Mouse (Mus musculus) ovary, postnatal 36 days (tissue): Measurements from ENCODE around the gene Lsr.
"Not testable (repeated sequence)": the region's sequence is repeated elsewhere in the genome, so short reads cannot be mapped to it uniquely, and the experiment has no call there.

Source experiments
- DNase-seq: peaks from one replicate; pipeline ENCODE4 v3.0.0; 2022; ENCODE audit warnings: low spot score, mixed read lengths

Gene Lsr

DNA sequence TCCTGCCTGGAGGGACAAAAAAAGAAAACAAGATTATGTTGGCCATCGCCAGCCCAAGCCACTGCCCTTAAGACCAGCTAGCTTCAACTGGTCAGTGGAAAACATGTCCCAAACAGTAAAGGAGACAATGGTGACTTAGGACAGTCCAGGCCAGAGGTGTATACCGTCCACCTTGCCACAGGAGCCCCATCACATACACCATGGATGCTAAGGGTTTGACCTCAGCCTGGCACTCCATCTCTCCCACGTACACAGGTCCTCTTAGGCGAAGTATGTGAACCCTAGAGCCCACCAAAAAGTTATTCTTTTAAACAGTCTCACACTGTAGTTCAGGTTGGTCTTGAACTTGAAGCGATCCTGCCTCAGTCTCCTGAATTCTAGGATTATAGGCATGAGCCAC lies 10.4 kb downstream of the Lsr start:
- no peak for DNase-seq

DNA sequence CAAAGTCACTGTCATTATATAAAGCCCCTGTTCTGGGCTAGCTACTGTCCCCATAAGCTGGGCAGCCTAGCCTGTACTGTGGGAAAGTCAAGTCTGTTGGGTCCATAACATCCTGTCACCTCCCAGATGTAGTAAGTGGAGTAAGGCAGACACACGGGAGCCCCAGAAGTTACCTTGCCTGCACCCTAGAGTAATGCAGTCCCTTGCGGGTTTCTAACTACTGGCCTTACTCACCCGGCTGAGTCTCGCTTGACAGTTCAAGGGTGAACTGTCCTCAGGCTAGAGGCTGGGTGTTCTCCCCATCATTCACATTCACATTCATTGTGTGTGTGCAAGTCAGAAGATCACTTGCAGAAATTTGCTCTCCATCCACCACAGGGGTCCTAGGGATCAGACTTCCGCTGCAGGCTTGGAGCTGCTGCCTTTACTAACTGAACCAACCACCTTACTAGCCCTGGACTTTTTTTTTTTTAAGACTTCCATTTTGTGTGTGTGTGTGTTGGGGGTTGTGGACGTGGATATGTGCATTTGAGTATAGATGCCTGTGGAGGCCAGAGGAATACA lies 13.4 kb downstream of the Lsr start:
- no peak for DNase-seq

DNA sequence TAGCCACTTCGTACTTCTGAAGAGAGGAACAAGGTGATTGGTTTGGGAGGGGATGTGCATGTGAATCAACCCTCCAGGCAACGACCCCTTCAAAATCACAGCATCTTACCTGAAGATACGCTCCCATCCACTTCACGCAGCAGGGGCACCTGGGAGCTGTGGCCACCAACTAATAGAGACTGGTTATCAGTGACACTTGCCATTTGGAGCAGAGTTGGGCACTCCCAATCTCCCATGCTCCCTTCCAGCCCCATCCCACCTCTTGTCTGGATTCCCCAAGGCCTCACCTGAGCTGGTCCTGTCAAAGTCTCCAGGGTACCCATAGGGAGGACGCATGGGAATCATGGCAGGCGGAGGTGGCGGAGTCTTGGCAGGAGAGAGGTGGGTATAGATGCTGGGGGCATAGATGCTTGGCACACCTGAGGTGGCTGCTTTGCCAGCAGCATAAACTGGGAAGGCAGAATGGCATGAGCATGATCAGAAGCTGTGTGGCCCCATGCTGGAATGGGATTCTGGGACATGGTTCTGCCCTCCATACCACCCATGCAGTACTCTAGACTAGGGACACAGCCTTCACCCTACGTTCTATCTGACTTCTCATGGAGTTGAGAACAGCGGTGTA lies 14.3 kb downstream of the Lsr start:
- no peak for DNase-seq

DNA sequence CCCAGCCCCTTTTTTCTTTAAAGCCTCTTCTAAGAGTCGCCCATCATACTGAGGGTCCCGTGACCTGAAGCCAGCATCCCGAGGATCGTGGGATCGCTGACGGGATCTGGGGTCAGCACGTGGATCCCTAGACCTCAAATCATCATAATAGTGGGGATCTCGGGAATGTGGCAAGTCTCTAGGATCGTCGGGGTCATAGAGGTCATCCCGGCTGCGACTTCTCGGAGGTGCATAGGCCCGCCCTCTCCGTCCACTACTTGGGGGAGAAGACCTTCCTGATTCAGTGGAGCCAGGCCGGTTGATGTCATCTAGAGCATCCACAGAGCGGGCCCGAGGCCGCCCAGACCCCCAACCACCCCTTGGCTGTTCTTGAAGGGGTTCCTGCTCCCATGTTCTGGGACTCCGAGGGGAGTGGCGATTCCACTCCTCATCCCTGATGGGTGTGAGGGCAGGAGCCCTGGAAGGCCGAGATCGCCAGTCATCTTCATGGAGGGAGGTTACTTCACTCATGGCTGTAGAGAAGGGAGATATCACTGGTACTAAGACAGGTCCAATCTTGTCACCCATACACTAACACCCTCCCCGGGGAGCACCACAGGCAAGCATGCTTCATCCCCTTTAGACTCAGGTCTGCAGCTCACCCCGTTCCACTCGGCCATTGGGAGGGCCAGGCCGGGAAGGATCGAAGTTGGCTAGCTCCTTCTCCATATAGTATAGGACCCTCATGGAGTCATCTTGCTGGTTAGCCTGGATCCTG lies 15.0 kb downstream of the Lsr start:
- DNase-seq: no peak

DNA sequence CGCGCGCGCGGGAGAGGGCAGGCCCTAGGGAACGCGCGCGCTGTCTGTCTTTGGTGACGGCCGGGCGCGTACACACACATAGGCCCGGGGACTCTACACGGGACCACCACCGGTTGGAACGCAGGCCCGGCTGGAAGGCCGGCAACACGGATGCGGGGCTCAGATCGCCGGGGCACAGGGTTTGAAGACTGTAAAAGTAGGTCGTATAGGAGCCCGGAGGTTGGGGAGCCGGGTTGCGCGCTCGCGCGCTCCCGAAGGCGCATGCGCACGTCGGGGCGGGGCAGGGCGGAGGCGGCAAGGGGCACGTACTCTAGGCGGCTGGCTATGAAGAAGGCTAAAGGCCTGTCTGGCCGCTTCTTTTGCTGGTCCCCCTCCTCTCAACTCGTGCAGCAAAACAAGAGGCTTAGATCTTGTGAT lies 15.9 kb downstream of the Lsr start:
- peak; percentile 92 for DNase-seq

DNA sequence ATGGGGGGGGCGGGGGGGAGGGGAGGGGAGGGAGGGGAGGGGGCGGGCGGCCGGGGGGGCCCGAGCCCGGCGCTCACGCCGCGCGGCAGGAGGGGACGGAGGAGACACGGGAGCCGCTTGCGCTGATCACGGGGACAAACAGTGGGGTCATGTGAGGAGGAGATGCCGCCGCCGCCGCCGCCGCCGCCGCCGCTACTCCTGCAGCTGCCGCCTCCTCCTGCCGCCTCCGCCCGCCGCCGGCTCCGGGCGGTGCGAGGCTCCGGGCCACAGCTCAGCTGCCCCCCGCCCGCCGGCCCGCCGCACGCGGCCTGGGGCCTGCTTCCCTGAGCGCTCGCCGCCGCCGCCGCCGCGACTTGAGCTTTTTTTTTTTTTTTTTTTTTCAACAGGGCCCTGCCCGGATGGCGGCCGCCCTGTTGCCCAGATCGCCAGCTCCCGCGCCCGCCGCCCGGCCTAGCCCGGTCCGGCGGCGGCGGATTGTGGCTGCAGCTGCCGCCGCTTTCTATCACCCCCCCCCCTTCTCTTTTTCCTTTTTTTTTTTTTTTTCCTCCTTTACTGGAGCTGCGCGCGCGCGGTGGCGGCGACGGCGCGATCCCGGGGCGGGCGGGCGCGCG lies 16.4 kb downstream of the Lsr start, which contains the start of gene Usf2:
Gene Usf2, minus strand, starts transcription at position 48 of the 611 bp plus-strand sequence.
- peak; percentile 79 for DNase-seq

DNA sequence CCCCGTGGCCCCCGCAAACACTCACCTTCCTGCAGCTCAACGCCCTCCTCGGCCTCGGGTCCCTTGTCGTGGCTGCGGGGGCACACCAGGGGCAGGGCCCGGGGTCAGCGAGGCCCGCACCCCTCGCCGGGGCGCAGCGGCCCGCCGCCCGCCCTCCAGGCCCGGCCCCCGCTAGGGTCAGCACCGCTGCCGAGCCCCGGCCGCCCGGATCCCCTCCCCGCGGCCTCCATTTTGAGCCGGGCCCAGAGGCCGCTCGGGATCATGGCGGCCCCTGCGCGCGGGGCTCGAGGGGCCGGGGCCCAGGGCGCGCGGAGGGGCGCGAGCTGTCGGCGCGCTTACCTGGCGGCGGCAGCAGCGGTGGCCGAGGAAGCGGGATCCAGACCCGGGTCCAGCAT lies 16.9 kb downstream of the Lsr start:
- DNase-seq: no peak

DNA sequence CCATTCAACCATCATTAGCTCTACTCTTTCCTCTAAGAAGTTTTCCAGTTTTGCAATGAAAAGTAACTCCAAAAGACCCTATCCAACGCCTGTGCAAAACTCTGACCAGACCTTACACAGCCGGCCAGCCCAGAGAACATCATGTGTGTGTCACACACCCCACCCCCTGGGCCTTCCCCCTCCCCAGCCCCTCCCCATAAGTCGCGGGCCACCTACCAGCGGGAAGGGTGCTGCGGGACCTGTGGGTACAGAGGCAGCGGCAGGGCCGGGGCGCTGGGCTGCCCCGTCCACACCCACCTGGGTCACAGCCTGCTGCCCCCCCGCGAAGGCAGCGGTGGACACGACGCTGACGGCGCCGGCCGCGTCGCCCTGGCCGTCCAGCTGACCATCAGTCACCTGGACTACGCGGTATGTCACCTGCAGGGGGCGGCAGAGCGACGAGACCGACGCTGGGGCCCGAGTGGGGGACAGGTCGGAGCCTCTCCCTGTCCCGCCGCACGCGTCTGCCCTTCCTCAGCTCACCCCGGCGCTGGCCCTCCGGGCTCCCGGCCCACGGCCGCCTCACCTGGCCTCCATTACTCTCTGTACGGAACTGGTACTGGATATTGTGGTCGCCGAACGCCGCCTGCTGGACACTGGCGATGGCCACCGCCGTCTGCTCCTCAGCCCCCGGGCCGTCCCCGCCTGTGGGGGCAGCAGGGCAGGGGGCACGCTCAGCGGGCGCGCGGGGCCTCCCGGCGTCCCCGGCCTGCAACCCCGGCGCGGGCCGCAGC lies 17.5 kb downstream of the Lsr start:
- peak; percentile 84 for DNase-seq

DNA sequence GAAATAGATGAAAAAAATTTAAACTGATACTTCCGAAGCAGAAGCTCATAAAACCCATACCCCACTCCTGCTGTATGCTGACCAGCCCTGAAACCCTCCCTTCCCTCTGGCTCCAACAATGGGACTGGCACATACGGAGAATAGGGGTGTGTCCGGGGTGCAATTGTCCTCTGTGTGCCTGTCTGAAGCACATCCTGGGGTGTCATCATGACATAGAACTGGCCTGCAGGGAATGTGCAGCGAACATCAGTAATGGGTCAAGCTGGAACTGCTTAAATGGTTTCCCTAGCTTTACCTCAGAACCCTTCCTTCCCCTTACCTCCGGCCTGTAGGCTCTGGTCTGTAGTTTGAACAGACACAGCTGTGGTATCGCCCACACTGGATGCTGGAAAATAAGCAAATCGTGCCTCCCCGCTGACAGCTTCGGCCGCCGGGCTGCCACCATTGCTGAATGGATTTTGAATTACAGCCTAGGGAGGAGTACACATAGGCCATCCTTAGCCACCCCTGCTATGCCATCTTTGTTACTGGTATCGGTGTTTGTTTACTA lies 18.2 kb downstream of the Lsr start:
- no peak for DNase-seq

DNA sequence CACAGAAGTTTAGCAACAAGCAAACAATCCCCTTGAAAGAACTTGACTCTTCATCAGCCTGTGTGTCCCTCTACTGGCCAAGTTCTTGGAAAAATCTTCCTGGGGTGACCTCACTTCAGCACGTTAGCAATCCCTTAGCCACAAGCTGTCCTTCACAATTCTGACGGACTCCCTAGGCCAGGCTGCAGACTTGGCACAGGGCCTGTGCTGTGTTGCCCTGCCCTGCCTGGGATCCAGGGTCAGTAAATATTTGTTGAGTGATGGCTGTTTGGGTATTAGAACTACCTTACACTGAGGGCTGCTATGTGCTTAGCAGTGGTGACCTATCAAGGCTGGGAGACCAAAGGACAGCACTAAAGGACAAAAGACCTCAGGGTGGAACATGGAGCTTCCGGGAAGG lies 19.2 kb downstream of the Lsr start:
- no peak for DNase-seq

DNA sequence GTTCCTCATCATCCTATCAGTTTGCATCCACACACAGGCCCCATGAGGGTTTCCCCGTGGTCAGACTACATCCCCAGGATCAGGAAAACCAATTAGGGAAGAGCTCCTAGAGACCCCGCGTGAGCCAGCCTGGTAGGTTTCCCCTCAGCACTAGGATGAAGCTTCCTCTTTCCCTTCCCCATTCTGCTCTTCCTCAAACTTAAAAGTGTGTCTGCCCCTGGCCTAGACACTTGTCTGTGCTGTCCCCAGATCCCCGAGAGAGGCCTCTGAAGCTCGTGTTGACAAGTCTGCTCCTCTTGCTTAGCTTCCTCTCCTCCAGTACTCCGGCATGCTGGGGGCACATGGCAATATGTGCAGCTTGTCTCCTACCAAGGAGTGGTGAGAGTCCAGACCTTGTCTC lies 19.8 kb downstream of the Lsr start:
- DNase-seq: no peak

DNA sequence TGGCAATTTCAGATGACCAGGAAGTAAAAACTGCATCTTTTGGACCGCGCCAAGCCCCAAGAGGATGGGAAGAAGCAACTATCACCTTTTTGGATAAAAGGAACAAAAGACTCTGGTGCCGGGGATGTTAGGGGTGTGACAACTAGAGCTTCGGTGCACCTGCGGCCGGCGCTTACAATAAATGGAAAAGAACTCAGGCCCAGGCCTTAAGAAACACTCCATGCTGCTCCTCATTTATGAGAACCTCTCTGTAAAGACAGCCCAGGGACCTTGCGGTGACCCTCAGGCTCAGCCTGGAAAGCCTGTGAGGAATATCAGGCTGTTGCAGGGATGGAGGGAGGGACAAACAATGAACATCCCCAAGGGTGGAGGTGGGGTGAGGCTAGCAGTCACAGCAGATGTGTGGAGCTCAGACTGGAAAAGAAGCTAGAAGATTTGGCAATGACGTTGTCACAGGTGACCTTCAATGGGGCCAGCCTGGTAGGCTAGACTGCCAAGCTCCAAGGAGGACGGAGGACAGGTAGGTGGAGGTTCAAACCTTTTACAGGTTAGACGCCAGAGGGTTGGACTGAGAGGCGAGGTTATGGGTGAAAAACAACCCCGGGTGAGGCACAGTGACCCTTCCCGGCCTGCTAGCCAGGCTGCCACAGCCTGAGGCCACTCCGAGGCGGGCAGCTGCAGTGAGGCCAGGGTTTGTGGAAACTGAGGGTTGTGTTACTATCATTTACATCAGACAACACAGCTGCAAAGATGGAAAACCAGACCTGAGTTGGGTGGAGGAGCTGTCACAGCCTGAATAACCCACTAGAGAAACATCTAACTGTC lies 20.6 kb downstream of the Lsr start:
- no peak for DNase-seq

DNA sequence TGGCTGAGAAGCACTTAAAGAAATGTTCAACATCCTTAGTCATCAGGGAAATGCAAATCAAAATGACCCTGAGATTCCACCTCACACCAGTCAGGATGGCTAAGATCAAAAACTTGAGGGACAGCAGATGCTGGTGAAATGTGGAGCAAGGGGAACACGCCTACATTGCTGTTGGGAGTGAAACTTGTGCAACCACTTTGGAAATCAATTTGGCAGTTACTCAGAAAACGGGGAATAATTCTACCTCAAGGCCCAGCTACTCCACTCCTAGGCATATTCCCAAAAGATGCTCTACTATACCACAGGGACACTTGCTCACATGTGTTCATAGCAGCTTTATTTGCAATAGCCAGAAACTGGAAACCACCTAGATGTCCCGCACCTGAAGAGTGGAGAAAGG lies 23.4 kb downstream of the Lsr start:
- DNase-seq: not testable (repeated sequence)

DNA sequence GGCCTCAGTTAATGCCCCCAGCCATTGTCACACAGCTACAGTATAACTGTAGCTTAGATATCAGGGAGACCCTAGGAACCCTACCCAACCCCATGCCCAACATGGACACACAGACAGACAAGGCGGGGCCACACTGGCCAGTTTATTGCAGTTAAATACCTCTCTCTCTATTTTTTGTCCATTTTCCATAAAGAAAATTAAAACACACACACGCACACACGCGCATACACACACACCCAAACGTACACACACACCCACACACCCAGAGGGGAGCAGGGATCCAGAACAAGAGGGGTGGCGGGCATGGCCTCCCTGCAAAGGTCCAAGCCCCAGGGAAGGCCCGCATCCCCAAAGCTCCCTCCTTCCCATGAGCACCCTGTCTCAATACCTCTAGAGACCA lies 27.4 kb downstream of the Lsr start:
- DNase-seq: no peak

DNA sequence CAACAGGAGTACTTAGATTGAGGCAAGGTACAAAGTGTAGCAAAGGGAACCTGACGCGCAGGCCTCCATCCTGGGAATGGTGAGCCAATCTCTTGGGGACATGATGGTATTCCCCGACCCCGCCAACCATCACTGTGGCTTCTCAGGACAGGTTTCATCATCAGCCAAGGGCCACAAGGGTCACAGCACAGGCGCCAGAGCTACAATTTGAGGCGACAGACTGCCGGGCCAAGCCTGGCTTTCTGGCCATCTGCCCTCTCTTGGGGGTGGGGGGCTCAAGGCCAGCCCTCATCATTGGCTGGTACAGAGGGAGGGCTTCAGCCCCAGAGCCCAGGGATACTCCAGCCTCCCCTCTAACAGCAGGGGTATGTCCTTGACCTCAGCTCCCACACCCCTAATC lies 27.8 kb downstream of the Lsr start:
- not testable (repeated sequence) for DNase-seq

DNA sequence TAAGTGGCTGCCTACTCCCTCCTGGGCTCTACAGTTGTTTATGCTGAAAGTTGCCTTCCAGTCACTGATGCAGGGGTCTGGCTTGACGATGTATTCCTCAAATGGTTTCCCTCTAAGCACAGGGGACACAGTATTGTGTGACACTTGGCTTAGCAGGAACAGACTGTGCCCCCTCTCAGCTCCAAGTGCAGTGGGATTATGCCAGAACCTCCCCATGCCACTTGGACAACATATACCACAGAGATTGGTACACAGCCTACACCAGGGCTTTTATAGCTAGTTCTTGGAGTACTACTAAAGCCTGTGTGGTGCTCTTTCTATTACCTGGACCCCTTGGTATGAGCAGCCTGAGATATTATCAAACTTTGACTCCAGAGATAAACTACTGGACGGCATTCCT lies 28.6 kb downstream of the Lsr start:
- not testable (repeated sequence) for DNase-seq

DNA sequence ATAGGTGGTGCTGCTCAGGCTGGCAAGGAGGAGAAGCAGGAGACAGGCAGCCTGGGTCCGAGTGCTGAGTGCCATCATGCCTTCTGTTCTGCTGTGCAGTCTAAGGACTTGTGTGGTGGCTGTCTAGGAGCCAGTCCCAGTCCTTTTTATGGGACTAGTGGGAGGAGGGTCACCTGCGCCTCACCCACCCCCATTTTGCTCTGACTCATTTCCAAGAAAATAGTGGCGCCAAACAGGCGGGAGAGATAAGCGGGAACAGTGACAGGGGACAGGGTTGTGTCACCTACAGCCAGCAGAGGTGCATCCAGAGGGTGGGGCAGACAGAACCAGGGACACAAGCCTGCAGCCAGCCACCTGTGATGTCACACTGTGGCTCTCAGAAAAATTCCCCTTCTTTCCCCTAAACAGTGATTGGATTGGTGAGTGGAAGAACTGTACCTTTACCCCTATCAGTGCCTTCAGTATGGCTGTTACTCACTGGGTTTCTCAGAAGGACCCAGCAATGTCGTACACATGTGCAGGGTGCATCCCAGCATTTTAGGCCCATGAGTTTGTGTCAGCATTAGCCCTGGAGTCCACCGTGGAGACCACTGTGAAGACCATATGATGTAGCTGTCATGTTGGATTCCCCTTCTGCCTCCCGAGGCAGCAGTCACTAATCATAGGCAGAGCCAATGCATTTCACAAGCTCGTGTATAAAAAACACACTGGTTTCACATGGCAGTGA lies 29.2 kb downstream of the Lsr start, which contains the start of gene Hamp:
Gene Hamp, minus strand, starts transcription at position 124 of the 727 bp plus-strand sequence.
- DNase-seq: no peak

DNA sequence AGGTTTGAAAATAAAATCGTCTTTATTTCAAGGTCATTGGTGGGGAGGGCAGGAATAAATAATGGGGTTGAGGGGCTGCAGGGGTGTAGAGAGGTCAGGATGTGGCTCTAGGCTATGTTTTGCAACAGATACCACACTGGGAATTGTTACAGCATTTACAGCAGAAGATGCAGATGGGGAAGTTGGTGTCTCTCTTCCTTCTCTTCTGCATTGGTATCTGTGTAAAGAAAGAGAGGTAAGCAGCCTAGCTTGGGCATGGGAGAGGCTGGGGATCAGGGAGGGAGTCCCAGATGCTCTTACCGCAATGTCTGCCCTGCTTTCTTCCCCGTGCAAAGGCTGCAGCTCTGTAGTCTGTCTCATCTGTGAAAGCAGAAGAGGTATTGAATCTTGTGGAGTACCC lies 30.9 kb downstream of the Lsr start:
- not testable (repeated sequence) for DNase-seq

DNA sequence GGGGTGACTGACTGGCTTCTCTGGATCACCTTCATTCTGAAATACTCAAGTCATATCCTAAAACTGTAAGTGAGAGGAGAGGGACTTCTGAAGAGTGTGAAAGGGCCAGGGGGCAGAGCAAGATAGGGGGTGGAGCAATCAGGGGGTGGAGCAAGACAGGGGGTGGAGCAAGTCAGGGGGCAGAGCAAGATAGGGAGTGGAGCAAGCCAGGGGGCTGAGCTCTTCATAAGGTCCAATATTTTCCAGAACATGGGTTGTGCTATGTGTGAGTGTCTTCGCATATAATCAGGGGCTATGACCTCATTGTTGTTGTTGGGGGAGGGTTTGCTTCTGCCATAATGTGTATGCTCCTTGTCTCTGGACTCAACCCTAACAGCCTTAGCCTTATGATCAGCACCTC lies 33.2 kb downstream of the Lsr start:
- not testable (repeated sequence) for DNase-seq

DNA sequence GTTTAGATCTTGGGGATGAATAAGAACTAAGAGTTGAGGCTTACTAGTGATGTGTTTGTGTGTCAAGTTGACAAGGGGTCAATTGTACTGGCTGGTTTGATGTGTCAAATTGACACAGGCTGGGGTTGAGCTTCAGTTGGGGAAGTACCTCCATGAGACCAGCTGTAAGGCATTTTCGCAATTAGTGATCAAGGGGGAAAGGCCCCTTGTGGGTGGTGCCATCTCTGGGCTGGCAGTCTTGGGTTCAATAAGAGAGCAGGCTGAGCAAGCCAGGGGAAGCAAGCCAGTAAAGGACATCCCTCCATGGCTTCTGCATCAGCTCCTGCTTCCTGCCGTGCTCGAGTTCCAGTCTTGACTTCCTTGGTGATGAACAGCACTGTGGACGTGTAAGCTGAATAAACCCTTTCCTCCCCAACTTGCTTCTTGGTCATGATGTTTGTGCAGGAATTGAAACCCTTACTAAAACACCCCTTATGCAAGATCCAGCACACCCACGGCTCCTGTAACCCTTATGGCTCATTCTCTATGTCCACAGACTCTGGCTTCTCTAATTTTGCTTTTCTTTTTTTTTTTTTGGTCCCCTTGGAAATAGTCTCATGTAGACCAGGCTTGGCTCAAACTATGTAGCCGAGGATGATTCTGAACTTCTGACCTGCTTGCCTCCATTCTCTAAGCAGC lies 37.7 kb downstream of the Lsr start:
- not testable (repeated sequence) for DNase-seq
